In the genomic region with DNA sequence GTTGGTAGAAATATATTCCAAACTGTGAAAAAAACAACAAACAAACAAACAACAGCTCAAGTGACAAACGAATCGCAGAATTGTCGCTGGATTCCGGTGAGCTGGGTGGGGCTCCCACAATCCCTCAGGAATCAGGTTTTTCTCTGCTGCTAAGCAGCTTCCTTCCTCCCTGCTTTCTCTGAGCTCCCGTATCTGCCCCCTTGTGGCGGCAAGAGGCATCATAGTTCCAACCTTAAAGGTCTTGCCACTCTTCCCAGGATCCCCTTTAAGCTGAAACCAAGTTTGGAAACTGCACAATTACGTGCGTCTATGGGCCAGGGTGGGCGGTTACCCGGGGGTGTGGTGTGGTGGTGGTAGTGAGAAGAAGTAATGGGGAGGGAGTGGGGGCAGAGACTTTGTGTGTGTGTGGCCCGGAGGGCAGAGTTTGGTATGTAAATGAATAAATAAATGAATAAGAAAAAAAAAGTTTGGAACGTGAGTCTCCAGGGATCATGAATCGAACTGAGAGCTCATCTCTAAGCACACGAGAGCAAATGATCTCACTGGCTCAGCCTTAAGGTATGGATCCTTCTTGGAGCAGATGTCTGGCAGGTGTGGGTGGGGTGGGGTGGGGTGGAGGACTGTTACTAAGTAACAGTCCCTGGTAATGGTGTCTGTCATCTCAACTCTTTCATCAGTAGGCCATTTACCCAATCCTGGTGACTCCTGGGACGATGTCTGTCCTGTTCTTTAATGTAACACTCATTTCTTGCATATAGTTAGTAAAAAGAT, we compare ENCODE assay signal across 8 mouse cellular contexts. TPM values are rescaled to one million over a fixed set of nuclear protein-coding genes. Genes with fewer than 3 reads are reported as not detected.
A peak's percentile ranks its signal among the peaks of the same experiment; 100 is the strongest.
DNase-seq lines count a peak whose midpoint lies in the region; ATAC-seq and TF ChIP-seq lines count a peak whose summit lies in the region.

No protein-coding gene starts in this region.

- 0 out of 2 replicates have a peak, but pooled peaks have one; percentile 7 for TF ChIP-seq EP300 in ES-Bruce4 (IDR thresholded peaks at IDR 0.05; ENCODE audit: insufficient read depth, low read depth, low read length)
- no peak for TF ChIP-seq EP300 in liver, postnatal 0 days (IDR thresholded peaks at IDR 0.05; ENCODE audit: low read depth)

- H3K36me3 ChIP-seq in ES-Bruce4 (ENCODE audit: control insufficient read depth, insufficient read depth, low read length, poor library complexity, severe bottlenecking) = no peaks in the 10 kb centered on the region
- no peaks in the 10 kb centered on the region for H3K36me3 ChIP-seq in forebrain, embryonic 13.5 days (ENCODE audit: poor library complexity, severe bottlenecking)
- H3K36me3 ChIP-seq in liver, postnatal 0 days (replicated peaks; ENCODE audit: insufficient read depth, low read length) = no peaks in the 10 kb centered on the region
- no peaks in the 10 kb centered on the region for H3K36me3 ChIP-seq in neural tube, embryonic 15.5 days

- H3K4me2 ChIP-seq in forebrain, embryonic 13.5 days = peak overlapping the region; percentile 64
- peak overlapping the region; percentile 67 for H3K4me2 ChIP-seq in liver, postnatal 0 days (ENCODE audit: low read depth, low read length)
- peak overlapping the region; percentile 69 for H3K4me2 ChIP-seq in neural tube, embryonic 15.5 days

- peak; percentile 66 for TF ChIP-seq CTCF in ES-Bruce4 (IDR thresholded peaks at IDR 0.05; ENCODE audit: low read depth, low read length)
- TF ChIP-seq CTCF in liver, postnatal 0 days (IDR thresholded peaks at IDR 0.05; ENCODE audit: low read depth) = peak; percentile 77

- H3K27ac ChIP-seq in ES-Bruce4 (ENCODE audit: insufficient read depth, low read length) = no peak overlapping the region
- no peak overlapping the region for H3K27ac ChIP-seq in brown adipose tissue, adult 24 weeks (replicated peaks; ENCODE audit: low read depth, low read length)
- H3K27ac ChIP-seq in forebrain, embryonic 13.5 days = peak overlapping the region; percentile 84
- H3K27ac ChIP-seq in liver, postnatal 0 days (ENCODE audit: low read depth) = no peak overlapping the region
- peak overlapping the region; percentile 87 for H3K27ac ChIP-seq in neural tube, embryonic 15.5 days (replicated peaks)

- H3K27me3 ChIP-seq in ES-Bruce4 (ENCODE audit: control insufficient read depth, insufficient read depth, low read length, poor library complexity, severe bottlenecking) = no peaks in the 10 kb centered on the region
- no peaks in the 10 kb centered on the region for H3K27me3 ChIP-seq in forebrain, embryonic 13.5 days
- no peaks in the 10 kb centered on the region for H3K27me3 ChIP-seq in liver, postnatal 0 days (ENCODE audit: insufficient read depth, low read length)
- no peaks in the 10 kb centered on the region for H3K27me3 ChIP-seq in neural tube, embryonic 15.5 days (replicated peaks)

- H3K9ac ChIP-seq in ES-Bruce4 (ENCODE audit: low read depth, poor library complexity, severe bottlenecking) = 0 out of 2 replicates have a peak overlapping the region, but pooled peaks have one; percentile 33
- peak overlapping the region; percentile 68 for H3K9ac ChIP-seq in forebrain, embryonic 13.5 days
- H3K9ac ChIP-seq in liver, postnatal 0 days (replicated peaks) = 0 out of 2 replicates have a peak overlapping the region, but pooled peaks have one; percentile 37
- peak overlapping the region; percentile 67 for H3K9ac ChIP-seq in neural tube, embryonic 15.5 days (replicated peaks)

- no peaks in the 10 kb centered on the region for H3K4me1 ChIP-seq in ES-Bruce4 (ENCODE audit: control insufficient read depth, insufficient read depth, low read length)
- no peaks in the 10 kb centered on the region for H3K4me1 ChIP-seq in brown adipose tissue, adult 24 weeks (ENCODE audit: control insufficient read depth, insufficient read depth, insufficient read length, low read length)
- no peaks in the 10 kb centered on the region for H3K4me1 ChIP-seq in forebrain, embryonic 13.5 days
- no peaks in the 10 kb centered on the region for H3K4me1 ChIP-seq in liver, postnatal 0 days (ENCODE audit: insufficient read depth)
- H3K4me1 ChIP-seq in neural tube, embryonic 15.5 days = peaks cover 5% of the 10 kb centered on the region

- WGBS in forebrain, embryonic 13.5 days = 15% methylated on average over 15 of the region's 15 CpGs
- 7% methylated on average over 15 of the region's 15 CpGs for WGBS in large intestine, adult 2 months
- 17% methylated on average over 15 of the region's 15 CpGs for WGBS in liver, postnatal 0 days (ENCODE audit: insufficient replicate concordance)
- 15% methylated on average over 15 of the region's 15 CpGs for WGBS in neural tube, embryonic 15.5 days

- peak overlapping the region; percentile 52 for H3K4me3 ChIP-seq in ES-Bruce4 (ENCODE audit: low read depth, low read length)
- H3K4me3 ChIP-seq in brown adipose tissue, adult 24 weeks (ENCODE audit: insufficient read depth, low read depth, low read length) = peak overlapping the region; percentile 65
- peak overlapping the region; percentile 47 for H3K4me3 ChIP-seq in forebrain, embryonic 13.5 days
- peak overlapping the region; percentile 45 for H3K4me3 ChIP-seq in liver, postnatal 0 days (ENCODE audit: low read depth, low read length)
- H3K4me3 ChIP-seq in neural tube, embryonic 15.5 days (replicated peaks) = peak overlapping the region; percentile 53

- TF ChIP-seq POLR2A in ES-Bruce4 (IDR thresholded peaks at IDR 0.05; ENCODE audit: insufficient read depth, low read length) = no peak

- no peaks in the 10 kb centered on the region for H3K9me3 ChIP-seq in ES-Bruce4 (replicated peaks; ENCODE audit: control insufficient read depth, insufficient read depth, low read length, poor library complexity, severe bottlenecking)
- no peaks in the 10 kb centered on the region for H3K9me3 ChIP-seq in forebrain, embryonic 13.5 days (replicated peaks)
- H3K9me3 ChIP-seq in liver, postnatal 0 days (ENCODE audit: low read length) = no peaks in the 10 kb centered on the region
- no peaks in the 10 kb centered on the region for H3K9me3 ChIP-seq in neural tube, embryonic 15.5 days (replicated peaks)

- intact Hi-C loops in heart, postnatal 14 days (cut with DNase I) = no loop called here

- DNase-seq in heart, postnatal 14 days = peak; percentile 68 to 80
- peak; percentile 62 for DNase-seq in large intestine, adult 2 months (ENCODE audit: low read depth, low spot score)
- peak; percentile 51 for DNase-seq in liver, postnatal 0 days
- DNase-seq in thymus, postnatal 25 days = peak; percentile 69

- ATAC-seq in forebrain, embryonic 13.5 days = peak; percentile 88
- ATAC-seq in liver, postnatal 0 days = peak; percentile 51; the same call in 1 of the 2 replicates
- peak; percentile 88 for ATAC-seq in neural tube, embryonic 15.5 days (ENCODE audit: low FRiP score)

RNA-seq across cellular contexts. Expression of gene Gm11042, which starts 1.0 kb away (rescaled TPM):
- polyA plus RNA-seq in ES-Bruce4 (2011; ENCODE audit: insufficient read depth, insufficient read length, low read depth, missing spikeins) = not detected in 2 replicates
- not detected in 2 replicates for polyA plus RNA-seq in brown adipose tissue, adult 24 weeks (2012; ENCODE audit: insufficient read depth, insufficient read length, missing spikeins)
- not detected in 2 replicates for polyA plus RNA-seq in forebrain, embryonic 13.5 days (2015; fragmentation: Nextera tagmentation; extraction: Ambion mirVana)
- total RNA-seq in heart, postnatal 14 days (2021) = not detected
- not detected in 2 replicates for polyA plus RNA-seq in large intestine, adult 2 months (2012; rRNA removed)
- not detected in 2 replicates for polyA plus RNA-seq in liver, postnatal 0 days (2015; fragmentation: Nextera tagmentation; extraction: Ambion mirVana)
- polyA plus RNA-seq in neural tube, embryonic 15.5 days (2015; fragmentation: Nextera tagmentation; extraction: Ambion mirVana) = not detected in 2 replicates

Comparison
In these comparisons a context has a peak if more than half of its experiments do, and no peak if none do; other contexts are left out.
1. H3K27ac ChIP-seq: peak in forebrain, embryonic 13.5 days (single experiment) and neural tube, embryonic 15.5 days (single experiment); none in ES-Bruce4 (single experiment), brown adipose tissue, adult 24 weeks (single experiment) and liver, postnatal 0 days (single experiment).
2. Peak in every context shown above with its lines, with median percentiles within 50 percentile points of each other: H3K4me3 ChIP-seq, H3K9ac ChIP-seq, ATAC-seq, H3K4me2 ChIP-seq and DNase-seq.